Mouse (Mus musculus) heart, embryonic 16.5 days (tissue): ENCODE data around the gene Dlx1. TPM values are rescaled to one million over a fixed set of nuclear protein-coding genes. Genes with fewer than 3 reads are reported as not detected.

Source experiments
- ATAC-seq: fragments of 200-750 bp; cut with Nextera tagmentation; replicated peaks from 2 replicates; pipeline ENCODE4 v1.8.0; 2017; ENCODE audit warnings: moderate number of reproducible peaks; ENCODE audit not compliant: insufficient read depth, low FRiP score; ENCODE audit errors: extremely low read depth
- H3K27ac ChIP-seq: fragments of 300-500 bp; sonication (generic); 2 replicates; pipeline ENCODE4 v1.5.1; 2014; ENCODE audit warnings: mild to moderate bottlenecking, low read length, control low read depth, moderate library complexity
- H3K27me3 ChIP-seq: fragments of 300-500 bp; sonication (generic); 2 replicates; pipeline ENCODE4 v1.6.1; 2014; ENCODE audit warnings: low read length, mixed read lengths; ENCODE audit not compliant: control insufficient read depth, insufficient read depth
- H3K36me3 ChIP-seq: fragments of 300-500 bp; sonication (generic); 2 replicates; pipeline ENCODE4 v1.6.1; 2014; ENCODE audit not compliant: control insufficient read depth, insufficient read depth
- H3K4me1 ChIP-seq: fragments of 300-500 bp; sonication (generic); 2 replicates; pipeline ENCODE4 v1.6.1; 2014; ENCODE audit warnings: low read length, mixed read lengths; ENCODE audit not compliant: control insufficient read depth, insufficient read depth
- H3K4me2 ChIP-seq: fragments of 300-500 bp; sonication (generic); 2 replicates; pipeline ENCODE4 v1.6.1; 2014; ENCODE audit warnings: low read depth, mild to moderate bottlenecking, control low read depth, low read length
- H3K4me3 ChIP-seq: fragments of 300-500 bp; sonication (generic); 2 replicates; pipeline ENCODE4 v1.5.1; 2014; ENCODE audit warnings: mild to moderate bottlenecking, control low read depth, low read length
- H3K9ac ChIP-seq: fragments of 300-500 bp; sonication (generic); 2 replicates; pipeline ENCODE4 v1.6.1; 2014; ENCODE audit warnings: low read length, control low read depth
- H3K9me3 ChIP-seq: fragments of 300-500 bp; sonication (generic); replicated peaks from 2 replicates; pipeline ENCODE4 v1.6.1; 2016; ENCODE audit warnings: low read length; ENCODE audit not compliant: control insufficient read depth
- whole genome bisulfite sequencing: fragments of 180-500 bp; shearing (Covaris S2); extraction: QIAGEN DNeasy Blood & Tissue Kit; methylation state at CpG from one replicate; pipeline ENCODE4 v1.1.7; 2014; 5-methylcytosine and 5-hydroxymethylcytosine counted together
- polyA plus RNA-seq: library from polyadenylated mRNA; unstranded; fragments of >200 nt; fragmentation: Nextera tagmentation; extraction: Ambion mirVana; gene quantifications from 2 replicates; pipeline ENCODE4 v1.2.1, GENCODE M21; 2015

Dlx1 gene
- polyA plus RNA-seq, 1 experiment from 2014 or later: 0.29 TPM

- Histone ChIP-seq H3K4me3 (no peak overlapping the region), H3K4me1 (peaks cover 9% of the 10 kb centered on the region), H3K27me3 (peaks cover 78% of the 10 kb centered on the region), H3K27ac (no peak overlapping the region), H3K4me2 (no peak overlapping the region), H3K9me3 (no peaks in the 10 kb centered on the region), H3K36me3 (no peaks in the 10 kb centered on the region), H3K9ac (no peak overlapping the region)
- 35% methylated on average over 13 of the region's 13 CpGs for WGBS
- ATAC-seq: no peak
Measured at GRCm38 (mm10) chr2:71524763-71525162, 3.1 kb upstream of the Dlx1 start.

- Histone ChIP-seq H3K4me2 (no peak overlapping the region), H3K9ac (no peak overlapping the region), H3K4me1 (peaks cover 19% of the 10 kb centered on the region), H3K27me3 (peaks cover 89% of the 10 kb centered on the region), H3K36me3 (no peaks in the 10 kb centered on the region), H3K27ac (no peak overlapping the region), H3K4me3 (no peak overlapping the region), H3K9me3 (no peaks in the 10 kb centered on the region)
- no peak for ATAC-seq
- WGBS: 9% methylated on average over 10 of the region's 10 CpGs
Measured at GRCm38 (mm10) chr2:71526595-71527322, 1.2 kb upstream of the Dlx1 start.

GRCm38 (mm10) chr2:71527323-71528013 lies 445 bp upstream of the Dlx1 start:
- Histone ChIP-seq H3K9me3 (no peaks in the 10 kb centered on the region), H3K27ac (no peak overlapping the region), H3K4me1 (peaks cover 21% of the 10 kb centered on the region), H3K4me2 (no peak overlapping the region), H3K9ac (no peak overlapping the region), H3K4me3 (no peak overlapping the region), H3K36me3 (no peaks in the 10 kb centered on the region), H3K27me3 (peaks cover 94% of the 10 kb centered on the region)
- WGBS: 5% methylated on average over 24 of the region's 24 CpGs
- no peak for ATAC-seq

DNA sequence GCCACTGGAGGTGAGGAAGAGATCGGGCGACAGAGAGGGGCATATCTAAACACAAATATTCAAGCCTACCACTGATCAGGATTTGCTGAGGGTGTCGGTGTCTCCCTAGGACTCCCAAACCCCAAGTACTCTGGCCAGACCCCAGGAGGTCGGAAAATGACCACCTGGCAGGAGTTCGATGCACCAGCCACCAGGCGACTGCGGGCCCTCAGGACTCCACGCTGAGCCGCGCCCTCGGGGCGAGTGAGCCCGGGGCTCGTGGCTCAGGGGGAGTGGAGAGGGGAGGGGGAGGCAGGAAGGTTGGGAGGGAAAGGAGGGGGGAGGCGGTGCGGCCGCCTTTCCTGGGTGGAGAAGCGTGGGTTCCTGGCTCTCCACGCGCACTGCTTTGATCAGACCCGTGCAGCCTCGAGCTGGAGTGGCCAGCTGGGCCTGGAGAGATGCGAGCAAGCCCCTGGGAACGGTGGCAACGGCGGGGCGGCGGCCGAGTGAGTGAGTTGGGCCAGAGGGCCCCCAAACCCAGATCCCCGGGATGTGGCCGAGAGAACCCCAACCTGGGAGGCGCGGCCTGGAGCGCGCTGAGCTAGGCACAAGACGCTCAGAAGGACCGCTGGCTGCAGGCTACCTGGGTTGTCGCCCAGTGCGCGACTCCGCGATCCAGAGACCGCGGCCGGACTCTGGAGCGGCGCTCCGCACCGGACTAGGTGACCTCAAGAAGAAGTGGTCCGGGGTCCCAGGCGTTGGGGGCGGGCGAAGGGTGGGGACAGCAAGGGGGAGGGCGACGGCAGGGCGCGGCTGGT lies 999 bp downstream of the Dlx1 start:
- peaks cover 22% of the 10 kb centered on the region for H3K4me1 ChIP-seq
- under 1% methylated on average over 56 of the region's 57 CpGs for WGBS
- peak overlapping the region; percentile 97 for H3K4me2 ChIP-seq
- ATAC-seq: peak; percentile 20; the same call in 1 of the 2 replicates
- peak overlapping the region; percentile 59 for H3K4me3 ChIP-seq
- H3K9me3 ChIP-seq: no peaks in the 10 kb centered on the region
- peak overlapping the region; percentile 51 for H3K9ac ChIP-seq
- peaks cover 94% of the 10 kb centered on the region for H3K27me3 ChIP-seq
- no peaks in the 10 kb centered on the region for H3K36me3 ChIP-seq
- no peak overlapping the region for H3K27ac ChIP-seq

- peak overlapping the region; percentile 59 for H3K4me3 ChIP-seq
- H3K4me2 ChIP-seq: peak overlapping the region; percentile 97
- H3K36me3 ChIP-seq: no peaks in the 10 kb centered on the region
- H3K27ac ChIP-seq: no peak overlapping the region
- H3K9me3 ChIP-seq: no peaks in the 10 kb centered on the region
- peaks cover 96% of the 10 kb centered on the region for H3K27me3 ChIP-seq
- peaks cover 22% of the 10 kb centered on the region for H3K4me1 ChIP-seq
- under 1% methylated on average over 56 of the region's 60 CpGs for WGBS
- ATAC-seq: peak; percentile 91
- H3K9ac ChIP-seq: peak overlapping the region; percentile 51
Measured at GRCm38 (mm10) chr2:71529511-71530351, 1.8 kb downstream of the Dlx1 start.

- peaks cover 22% of the 10 kb centered on the region for H3K4me1 ChIP-seq
- H3K4me2 ChIP-seq: peak overlapping the region; percentile 97
- 2% methylated on average over 34 of the region's 34 CpGs for WGBS
- no peak overlapping the region for H3K9ac ChIP-seq
- no peak for ATAC-seq
- peak overlapping the region; percentile 59 for H3K4me3 ChIP-seq
- no peak overlapping the region for H3K27ac ChIP-seq
- H3K36me3 ChIP-seq: no peaks in the 10 kb centered on the region
- peaks cover 94% of the 10 kb centered on the region for H3K27me3 ChIP-seq
- no peaks in the 10 kb centered on the region for H3K9me3 ChIP-seq
Measured at GRCm38 (mm10) chr2:71530391-71531123, 2.6 kb downstream of the Dlx1 start.

GRCm38 (mm10) chr2:71531124-71531590 lies 3.2 kb downstream of the Dlx1 start:
- no peaks in the 10 kb centered on the region for H3K36me3 ChIP-seq
- peaks cover 22% of the 10 kb centered on the region for H3K4me1 ChIP-seq
- no peak for ATAC-seq
- H3K4me2 ChIP-seq: no peak overlapping the region
- H3K27me3 ChIP-seq: peaks cover 92% of the 10 kb centered on the region
- no peak overlapping the region for H3K9ac ChIP-seq
- 7% methylated on average over 12 of the region's 12 CpGs for WGBS
- no peak overlapping the region for H3K4me3 ChIP-seq
- no peaks in the 10 kb centered on the region for H3K9me3 ChIP-seq
- H3K27ac ChIP-seq: no peak overlapping the region
